Mouse (Mus musculus) megakaryocyte, embryonic 14.5 days (primary cell): ENCODE results near the gene Muc2.

Experiments used
- FLI1 ChIP-seq: IDR thresholded peaks from 2 replicates; pipeline ENCODE4 v1.6.1; 2012; ENCODE audit warnings: low read length, inconsistent platforms, mixed read lengths
- GATA1 ChIP-seq: IDR thresholded peaks from 3 replicates; pipeline ENCODE4 v1.6.1; 2012; ENCODE audit warnings: mixed read lengths, low read length, inconsistent platforms, borderline replicate concordance

DNA sequence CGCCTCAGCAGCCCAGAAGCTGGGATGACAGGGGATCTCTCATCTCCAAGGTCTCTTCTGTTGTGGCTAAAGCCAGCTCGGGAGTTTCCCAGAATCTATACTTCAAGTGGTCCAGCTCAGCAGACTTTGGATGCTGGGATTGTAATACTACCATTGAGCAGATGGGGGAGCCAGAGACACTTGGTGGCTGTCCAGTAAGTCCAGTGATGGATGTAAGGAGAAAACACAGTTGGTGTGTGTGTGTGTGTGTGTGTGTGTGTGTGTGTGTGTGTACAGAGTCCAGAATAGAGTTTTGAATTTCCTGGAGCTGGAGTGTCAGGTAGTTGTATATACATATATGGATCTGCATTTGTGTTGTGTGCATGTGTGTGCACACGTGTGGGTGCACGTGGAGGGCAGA, 65.7 kb downstream of the Muc2 start:
- TF ChIP-seq GATA1 (no peak), FLI1 (no peak)
